Mouse (Mus musculus): ENCODE data around the gene Gm9837.
A peak's percentile ranks its signal among the peaks of the same experiment; 100 is the strongest.

GRCm38 (mm10) chr11:53479783-53480301, 9.6 kb upstream of the Gm9837 start, which contains the start of the genes Gm9945 and Sowaha:
- TF ChIP-seq CTCF (IDR thresholded peaks at IDR 0.05) = peak; percentile 38
- TF ChIP-seq EP300 (IDR thresholded peaks at IDR 0.05) = no peak
